Mouse (Mus musculus): ENCODE results near the gene Popdc2.

DNA sequence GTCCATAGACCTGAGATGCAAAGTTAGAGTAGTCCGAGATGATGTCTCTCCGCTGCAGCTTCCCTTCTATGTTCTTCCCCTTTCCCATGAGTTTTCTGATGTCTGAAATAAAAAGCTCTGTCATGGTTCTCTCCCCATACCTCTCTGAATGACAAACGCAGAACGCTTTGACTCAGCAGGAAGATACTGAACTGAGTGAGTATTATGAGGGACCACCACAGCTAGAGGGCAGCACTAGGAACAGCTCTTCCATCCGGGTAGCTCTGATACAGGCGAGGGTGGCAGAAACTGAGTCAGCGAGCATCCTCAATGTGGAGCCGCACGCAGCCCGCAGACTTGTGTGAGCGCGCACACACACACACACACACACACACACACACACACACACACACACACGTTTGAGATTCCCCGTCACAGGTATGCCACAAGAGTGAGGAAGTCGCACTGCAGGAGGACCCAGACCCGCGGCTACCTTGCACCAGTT lies 40.5 kb upstream of the Popdc2 start:
- TF ChIP-seq CTCF (IDR thresholded peaks at IDR 0.05; ENCODE audit: control insufficient read depth, insufficient read depth, low read length) (peak; percentile 61), POLR2A (IDR thresholded peaks at IDR 0.05; ENCODE audit: borderline replicate concordance, control insufficient read depth, low read depth, low read length) (no peak)
